In genomic region chr4:124358456-124358855, GRCm38 (mm10) we compare ENCODE assay signal across 7 mouse cellular contexts.
DNase-seq lines count a peak whose midpoint lies in the region; ATAC-seq and TF ChIP-seq lines count a peak whose summit lies in the region.
"Not testable (repeated sequence)": the region's sequence is repeated elsewhere in the genome, so short reads cannot be mapped to it uniquely, and the experiment has no call there.

No protein-coding gene starts in this region.

- WGBS in embryonic facial prominence, embryonic 12.5 days, result 0% methylated on average over 5 of the region's 8 CpGs
- 0% methylated on average over 3 of the region's 8 CpGs for WGBS in heart, embryonic 13.5 days
- WGBS in intestine, postnatal 0 days, result 5% methylated on average over 2 of the region's 8 CpGs
- 0% methylated on average over 4 of the region's 8 CpGs for WGBS in liver, embryonic 13.5 days (ENCODE audit: insufficient replicate concordance)
- 0% methylated on average over 1 of the region's 8 CpGs for WGBS in stomach, embryonic 16.5 days

- not testable (repeated sequence) for H3K27me3 ChIP-seq in ES-Bruce4 (ENCODE audit: control insufficient read depth, insufficient read depth, low read length, poor library complexity, severe bottlenecking); intestine, postnatal 0 days (replicated peaks; ENCODE audit: control insufficient read depth, insufficient read depth, low read length); stomach, embryonic 16.5 days (ENCODE audit: control insufficient read depth, insufficient read depth, low read length)
- peaks cover 19% of the 10 kb centered on the region; the same call in 1 of the 2 replicates for H3K27me3 ChIP-seq in embryonic facial prominence, embryonic 12.5 days
- H3K27me3 ChIP-seq in heart, embryonic 13.5 days (replicated peaks), result peaks cover 27% of the 10 kb centered on the region
- peaks cover 19% of the 10 kb centered on the region for H3K27me3 ChIP-seq in liver, embryonic 13.5 days

- H3K4me2 ChIP-seq in embryonic facial prominence, embryonic 12.5 days (replicated peaks), result 0 out of 2 replicates have a peak overlapping the region, but pooled peaks have one; percentile 21
- H3K4me2 ChIP-seq in heart, embryonic 13.5 days, result peak overlapping the region; percentile 41; the same call in 1 of the 2 replicates
- H3K4me2 ChIP-seq in intestine, postnatal 0 days (replicated peaks; ENCODE audit: low read depth), result 0 out of 2 replicates have a peak overlapping the region, but pooled peaks have one; percentile 17
- H3K4me2 ChIP-seq in liver, embryonic 13.5 days; stomach, embryonic 16.5 days (ENCODE audit: low read depth, low read length): not testable (repeated sequence)

- not testable (repeated sequence) for H3K9me3 ChIP-seq in ES-Bruce4 (replicated peaks; ENCODE audit: control insufficient read depth, insufficient read depth, low read length, poor library complexity, severe bottlenecking); embryonic facial prominence, embryonic 12.5 days; heart, embryonic 13.5 days; intestine, postnatal 0 days (ENCODE audit: control insufficient read depth); liver, embryonic 13.5 days (replicated peaks); stomach, embryonic 16.5 days (replicated peaks; ENCODE audit: control insufficient read depth, low read length)

- ATAC-seq in embryonic facial prominence, embryonic 12.5 days (ENCODE audit: insufficient number of reproducible peaks, insufficient read depth, low FRiP score, low TSS enrichment); heart, embryonic 13.5 days (ENCODE audit: extremely low read depth, insufficient number of reproducible peaks, low FRiP score, low TSS enrichment); intestine, postnatal 0 days: not testable (repeated sequence)
- 0 out of 2 replicates have a peak, but pooled peaks have one; percentile 45 for ATAC-seq in liver, embryonic 13.5 days (ENCODE audit: low read depth)
- 0 out of 2 replicates have a peak, but pooled peaks have one; percentile 71 for ATAC-seq in stomach, embryonic 16.5 days (ENCODE audit: insufficient read depth, low FRiP score)

- H3K27ac ChIP-seq in ES-Bruce4 (ENCODE audit: insufficient read depth, low read length), result peak overlapping the region; percentile 68
- H3K27ac ChIP-seq in embryonic facial prominence, embryonic 12.5 days; heart, embryonic 13.5 days (replicated peaks); intestine, postnatal 0 days (ENCODE audit: low read depth, low read length); liver, embryonic 13.5 days; stomach, embryonic 16.5 days (ENCODE audit: low read length): not testable (repeated sequence)

- H3K4me3 ChIP-seq in ES-Bruce4 (ENCODE audit: low read depth, low read length), result peak overlapping the region; percentile 54; the same call in 1 of the 2 replicates
- not testable (repeated sequence) for H3K4me3 ChIP-seq in embryonic facial prominence, embryonic 12.5 days; heart, embryonic 13.5 days; intestine, postnatal 0 days (ENCODE audit: low read depth, low read length); liver, embryonic 13.5 days (replicated peaks); stomach, embryonic 16.5 days (replicated peaks; ENCODE audit: low read length)

- DNase-seq in heart, adult 11 months, result peak; percentile 54
- not testable (repeated sequence) for DNase-seq in liver, embryonic 13.5 days

- not testable (repeated sequence) for H3K4me1 ChIP-seq in ES-Bruce4 (ENCODE audit: control insufficient read depth, insufficient read depth, low read length); embryonic facial prominence, embryonic 12.5 days; heart, embryonic 13.5 days; intestine, postnatal 0 days (replicated peaks; ENCODE audit: control insufficient read depth, insufficient read depth, low read length); liver, embryonic 13.5 days (replicated peaks); stomach, embryonic 16.5 days (ENCODE audit: control insufficient read depth, insufficient read depth, low read length)

- TF ChIP-seq EP300 in ES-Bruce4 (IDR thresholded peaks at IDR 0.05; ENCODE audit: insufficient read depth, low read depth, low read length), result peak; percentile 50; the same call in 1 of the 2 replicates

- not testable (repeated sequence) for H3K36me3 ChIP-seq in ES-Bruce4 (ENCODE audit: control insufficient read depth, insufficient read depth, low read length, poor library complexity, severe bottlenecking); embryonic facial prominence, embryonic 12.5 days; heart, embryonic 13.5 days; intestine, postnatal 0 days (ENCODE audit: control insufficient read depth, insufficient read depth); liver, embryonic 13.5 days; stomach, embryonic 16.5 days (ENCODE audit: control insufficient read depth, insufficient read depth, low read length)

- peak overlapping the region; percentile 45; the same call in 1 of the 2 replicates for H3K9ac ChIP-seq in ES-Bruce4 (ENCODE audit: low read depth, poor library complexity, severe bottlenecking)
- not testable (repeated sequence) for H3K9ac ChIP-seq in embryonic facial prominence, embryonic 12.5 days; heart, embryonic 13.5 days; intestine, postnatal 0 days (ENCODE audit: low read depth, low read length); liver, embryonic 13.5 days; stomach, embryonic 16.5 days (ENCODE audit: low read length)

- TF ChIP-seq POLR2A in ES-Bruce4 (IDR thresholded peaks at IDR 0.05; ENCODE audit: insufficient read depth, low read length), result not testable (repeated sequence)

- not testable (repeated sequence) for TF ChIP-seq CTCF in ES-Bruce4 (IDR thresholded peaks at IDR 0.05; ENCODE audit: low read depth, low read length); intestine, postnatal 0 days (IDR thresholded peaks at IDR 0.05; ENCODE audit: low read depth)
